Mouse (Mus musculus): ENCODE measurements around the gene Rprml. TPM values are rescaled to one million over a fixed set of nuclear protein-coding genes. Genes with fewer than 3 reads are reported as not detected.

Gene Rprml
- polyA plus RNA-seq (2017; shearing (Covaris generic)): not detected

DNA sequence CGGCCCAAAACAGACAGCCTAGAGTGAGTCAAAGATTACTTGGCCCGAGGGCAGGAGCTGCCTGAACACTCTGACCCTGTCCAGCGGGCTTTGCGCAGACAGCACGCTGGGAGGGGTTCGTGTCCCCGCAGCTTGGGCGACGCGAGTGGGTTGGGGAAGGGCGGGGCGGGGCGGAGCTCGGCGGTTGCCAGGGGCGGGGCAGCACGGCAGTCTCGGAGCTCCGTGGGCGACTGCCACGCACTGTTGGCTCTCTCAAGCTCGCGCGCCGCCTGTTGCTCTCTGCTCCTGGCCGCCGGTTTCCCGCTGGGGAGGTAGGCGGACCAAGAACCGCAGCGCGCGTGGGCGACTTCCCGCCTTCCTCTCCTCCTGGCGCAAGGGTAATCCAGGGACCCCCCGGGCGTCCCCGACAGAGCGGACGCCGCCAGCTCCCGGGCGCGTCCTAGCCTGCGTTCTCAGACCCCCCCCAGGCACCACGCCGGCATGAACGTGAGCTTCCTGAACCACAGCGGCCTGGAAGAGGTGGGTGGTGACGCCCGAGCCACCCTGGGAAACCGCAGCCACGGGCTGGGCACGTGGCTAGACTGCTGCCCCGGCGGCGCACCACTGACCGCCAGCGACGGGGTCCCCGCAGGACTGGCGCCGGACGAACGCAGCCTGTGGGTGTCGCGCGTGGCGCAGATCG is at the start of gene Rprml:
Gene Rprml (plus strand): TSS at position 270 of the 682 bp plus-strand sequence.

DNA sequence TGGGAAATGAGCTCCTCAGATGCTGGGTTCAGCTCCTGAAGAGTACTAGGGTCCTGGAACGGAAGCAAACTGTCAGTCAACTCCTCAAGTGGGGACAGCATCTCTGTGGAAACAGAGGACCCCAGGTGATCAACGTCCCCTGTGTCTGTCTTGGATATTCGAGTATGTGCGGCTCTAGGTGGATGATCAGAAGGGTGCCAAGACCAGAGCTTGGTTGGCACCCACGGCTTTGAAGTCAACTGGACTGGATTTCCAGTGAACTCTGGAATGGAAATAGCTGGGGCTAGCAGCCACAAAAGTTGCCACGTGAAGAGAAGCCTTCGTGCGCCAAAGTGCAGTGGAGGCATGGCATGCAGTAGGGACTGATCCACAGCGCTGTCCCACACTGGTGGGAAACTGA is 28.3 kb upstream of the Rprml start, which contains the start of gene Gm884:
Gene Gm884 (minus strand): TSS at position 101 of the 400 bp plus-strand sequence.

DNA sequence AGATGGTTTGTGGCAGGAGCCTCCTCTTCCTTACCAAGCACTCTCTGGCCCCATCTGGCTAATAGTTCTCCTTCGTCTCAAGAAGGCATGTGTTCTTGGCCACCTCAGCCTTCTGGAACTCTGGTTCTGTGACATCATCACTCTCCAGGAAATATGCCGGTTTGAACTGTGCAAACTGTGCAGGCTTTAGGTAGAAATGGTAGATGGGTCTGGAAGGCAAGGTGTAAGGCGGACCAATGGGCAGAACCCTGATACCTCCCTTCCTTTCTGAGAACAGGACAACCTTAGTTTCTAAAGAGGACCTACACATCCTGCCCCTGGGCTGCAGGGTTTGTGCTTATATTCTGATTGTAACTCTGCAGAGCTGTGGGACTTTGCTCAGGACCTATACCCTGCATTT is 10.6 kb upstream of the Rprml start, which contains the start of gene Lyzl6:
Gene Lyzl6 (minus strand): TSS at position 101 of the 400 bp plus-strand sequence.

DNA sequence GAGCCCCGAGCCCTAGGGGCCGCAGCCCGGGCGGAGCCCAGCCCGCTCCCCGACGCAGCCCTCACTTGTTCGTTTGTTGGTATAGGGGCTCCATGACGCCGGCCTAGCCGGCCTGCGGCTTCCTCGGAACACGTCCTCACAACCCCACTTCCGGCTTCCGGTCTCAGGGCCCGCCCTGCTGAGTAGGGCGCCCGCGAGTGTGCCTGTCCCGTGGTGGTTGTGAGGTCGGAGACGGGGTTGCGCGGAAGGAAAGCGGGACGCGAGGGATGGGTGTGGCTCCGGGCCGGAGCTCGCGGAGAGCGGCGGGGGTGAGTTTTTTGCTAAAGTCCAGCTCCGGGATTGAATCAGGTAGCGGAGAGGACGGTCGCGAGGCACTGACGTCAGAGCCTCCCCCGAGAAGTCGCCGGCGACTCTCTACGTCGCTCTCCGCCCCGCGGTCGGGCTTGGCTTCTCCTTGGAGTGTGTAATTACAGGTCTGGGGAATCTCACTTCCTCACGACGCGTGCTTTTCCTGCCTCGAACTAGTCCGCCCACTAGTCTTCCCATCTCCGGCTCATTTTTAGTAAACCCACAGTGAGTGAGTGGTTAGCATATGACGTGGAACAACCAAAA is 48.3 kb downstream of the Rprml start, which contains the start of gene Gosr2:
Gene Gosr2 (minus strand): TSS at position 334 of the 612 bp plus-strand sequence.

Other genes with a start within 250 kb of the Rprml start
- gene Plekhm1, start 236.9 kb upstream of the Rprml start, polyA plus RNA-seq (2017; shearing (Covaris generic)): 40.3 TPM
- gene Lrrc37a, start 145.0 kb upstream of the Rprml start, polyA plus RNA-seq (2017; shearing (Covaris generic)): not detected
- gene Gm884, start 28.4 kb upstream of the Rprml start, polyA plus RNA-seq (2017; shearing (Covaris generic)): not detected
- gene Lyzl6, start 10.7 kb upstream of the Rprml start, polyA plus RNA-seq (2017; shearing (Covaris generic)): not detected
- 93.0 TPM for gene Gosr2, start 48.3 kb downstream of the Rprml start, polyA plus RNA-seq (2017; shearing (Covaris generic))
- gene Wnt9b, start 100.3 kb downstream of the Rprml start, polyA plus RNA-seq (2017; shearing (Covaris generic)): not detected
- gene Wnt3, start 124.6 kb downstream of the Rprml start, polyA plus RNA-seq (2017; shearing (Covaris generic)): 0.34 TPM